Mouse (Mus musculus): ENCODE data around the gene Gja8. TPM values are rescaled to one million over a fixed set of nuclear protein-coding genes. Genes with fewer than 3 reads are reported as not detected.

Gene Gja8
- not detected in 2 replicates for polyA plus RNA-seq (2012; rRNA removed)

DNA sequence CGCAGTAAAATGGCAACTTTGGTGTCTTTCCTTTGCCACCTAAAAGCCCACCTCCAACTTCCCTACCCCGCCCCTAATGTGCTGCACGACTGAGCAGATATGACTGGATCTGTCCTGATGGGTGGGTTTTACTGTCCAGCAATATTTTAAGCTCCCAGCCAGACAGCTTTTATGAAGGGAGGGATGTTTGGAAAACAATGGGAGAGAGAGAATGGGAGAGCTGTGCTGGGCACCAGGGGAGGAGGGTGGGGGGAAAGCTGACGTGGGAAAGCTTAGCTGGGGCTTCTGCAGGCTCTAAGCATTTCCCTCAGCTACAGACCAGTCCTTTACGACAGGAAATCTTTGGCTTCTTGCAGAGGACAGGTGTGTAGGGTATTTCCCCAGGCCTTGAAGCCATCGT lies at the start of gene Gja8:
Gene Gja8, minus strand, starts transcription at position 101 of the 400 bp plus-strand sequence.
- WGBS, result 60% methylated on average over 6 of the region's 6 CpGs
- H3K27me3 ChIP-seq (ENCODE audit: control insufficient read depth, insufficient read depth, low read length), result no peaks in the 10 kb centered on the region
- no peaks in the 10 kb centered on the region for H3K36me3 ChIP-seq (ENCODE audit: control insufficient read depth, insufficient read depth, low read length)
- no peak within 1 kb of the TSS for H3K4me3 ChIP-seq (ENCODE audit: low read depth, low read length)
- TF ChIP-seq POLR2A (IDR thresholded peaks at IDR 0.05; ENCODE audit: low read depth, low read length), result no peak
- no peak for TF ChIP-seq CTCF (IDR thresholded peaks at IDR 0.05; ENCODE audit: extremely low read depth, insufficient read length, insufficient replicate concordance, low read depth, low read length)
- H3K27ac ChIP-seq (ENCODE audit: insufficient read depth, low read depth, low read length), result no peak within 1 kb of the TSS
- no peaks in the 10 kb centered on the region for H3K4me1 ChIP-seq (ENCODE audit: control insufficient read depth, insufficient read depth, insufficient read length, low read length)

DNA sequence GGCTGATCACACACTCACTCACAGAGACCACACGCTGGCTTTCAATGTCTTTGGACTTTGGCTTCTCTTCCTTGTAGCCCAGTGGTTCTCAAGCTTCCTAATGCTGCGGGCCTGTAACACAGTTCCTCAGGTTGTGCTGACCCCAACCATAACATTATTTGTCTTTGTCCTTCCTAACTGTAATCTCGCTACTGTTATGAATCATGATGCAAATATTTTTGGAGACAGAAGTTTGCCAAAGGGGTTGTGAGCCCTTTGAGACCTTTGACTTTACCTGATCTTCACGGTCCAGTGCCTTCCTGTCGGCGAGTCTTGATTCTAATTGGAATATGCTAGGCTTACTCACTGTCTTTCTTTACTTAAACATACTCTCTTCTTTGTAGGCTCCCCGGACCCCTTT lies 48.6 kb upstream of the Gja8 start:
- H3K27me3 ChIP-seq (ENCODE audit: control insufficient read depth, insufficient read depth, low read length), result no peaks in the 10 kb centered on the region
- H3K4me1 ChIP-seq (ENCODE audit: control insufficient read depth, insufficient read depth, insufficient read length, low read length), result no peaks in the 10 kb centered on the region
- H3K36me3 ChIP-seq (ENCODE audit: control insufficient read depth, insufficient read depth, low read length), result no peaks in the 10 kb centered on the region
- no peak overlapping the region for H3K27ac ChIP-seq (ENCODE audit: insufficient read depth, low read depth, low read length)
- no peak overlapping the region for H3K4me3 ChIP-seq (ENCODE audit: low read depth, low read length)
- TF ChIP-seq CTCF (IDR thresholded peaks at IDR 0.05; ENCODE audit: extremely low read depth, insufficient read length, insufficient replicate concordance, low read depth, low read length) (no peak), POLR2A (IDR thresholded peaks at IDR 0.05; ENCODE audit: low read depth, low read length) (no peak)
- WGBS, result 81% methylated on average over 7 of the region's 7 CpGs

DNA sequence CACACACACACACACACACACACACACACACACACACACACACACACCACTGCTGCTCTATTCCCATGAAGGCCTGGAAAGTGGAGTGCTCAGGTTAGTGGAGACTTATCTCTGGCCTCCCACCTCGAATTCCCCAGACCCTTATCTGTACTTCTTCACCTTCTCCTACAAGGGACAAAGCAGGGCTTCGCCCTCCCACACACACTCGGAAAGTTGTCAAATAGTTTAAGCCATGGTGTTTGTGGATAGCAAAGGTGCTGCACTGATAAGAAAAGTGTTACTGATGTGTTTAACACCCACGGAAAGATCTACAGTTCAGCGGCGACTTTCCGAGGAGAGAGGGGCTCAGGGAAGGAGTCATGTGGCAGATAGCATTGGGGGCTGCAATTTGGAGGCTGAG lies 45.2 kb upstream of the Gja8 start:
- Histone ChIP-seq H3K27ac (ENCODE audit: insufficient read depth, low read depth, low read length) (no peak overlapping the region), H3K4me3 (ENCODE audit: low read depth, low read length) (no peak overlapping the region), H3K4me1 (ENCODE audit: control insufficient read depth, insufficient read depth, insufficient read length, low read length) (no peaks in the 10 kb centered on the region), H3K27me3 (ENCODE audit: control insufficient read depth, insufficient read depth, low read length) (no peaks in the 10 kb centered on the region), H3K36me3 (ENCODE audit: control insufficient read depth, insufficient read depth, low read length) (no peaks in the 10 kb centered on the region)
- 34% methylated on average over 7 of the region's 7 CpGs for WGBS
- TF ChIP-seq POLR2A (IDR thresholded peaks at IDR 0.05; ENCODE audit: low read depth, low read length), result no peak
- no peak for TF ChIP-seq CTCF (IDR thresholded peaks at IDR 0.05; ENCODE audit: extremely low read depth, insufficient read length, insufficient replicate concordance, low read depth, low read length)

DNA sequence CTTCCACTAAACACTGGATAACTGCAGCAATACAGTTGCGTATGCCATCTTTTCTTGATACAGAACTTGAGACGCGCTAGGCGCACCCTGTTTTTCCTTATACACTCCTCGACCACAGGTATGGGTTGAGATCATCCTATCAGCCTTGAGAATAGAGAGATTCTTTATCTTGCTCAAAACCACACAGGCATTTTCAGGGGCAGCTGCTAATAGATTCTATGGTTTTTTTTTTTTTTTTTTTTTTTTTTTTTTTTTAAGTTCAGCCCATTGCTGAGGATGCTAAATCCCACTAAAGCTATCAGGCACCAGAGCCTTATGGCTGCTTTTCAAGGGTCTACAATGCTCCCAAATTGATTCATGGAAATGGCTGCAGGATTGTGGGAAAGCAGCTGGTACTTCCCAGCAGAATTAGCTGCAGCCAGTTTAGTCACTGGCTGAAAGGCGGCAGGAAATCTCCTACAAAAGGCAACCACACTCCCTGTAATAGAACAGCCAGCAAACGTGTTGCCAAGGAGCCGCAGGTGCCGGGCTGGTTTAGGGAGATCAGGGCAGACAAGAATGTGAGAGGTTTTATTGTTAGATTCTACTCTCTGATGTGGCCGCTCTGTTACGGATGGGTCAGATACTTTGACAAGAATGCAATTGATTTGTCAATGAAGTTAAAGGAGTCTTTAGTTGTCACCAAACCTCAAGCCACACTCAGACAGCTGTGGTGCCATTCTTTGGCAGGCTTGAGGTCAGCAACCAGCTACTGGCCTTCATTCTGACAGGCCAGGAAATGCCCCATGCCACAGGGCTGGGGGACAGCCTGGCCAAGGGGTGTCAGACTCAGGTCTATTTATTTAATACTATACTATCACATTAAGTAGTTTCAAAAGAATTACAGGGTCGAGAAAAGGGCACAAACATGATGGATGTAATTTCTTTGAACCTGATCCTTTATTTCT lies 37.5 kb upstream of the Gja8 start:
- 75% methylated on average over 12 of the region's 12 CpGs for WGBS
- Histone ChIP-seq H3K36me3 (ENCODE audit: control insufficient read depth, insufficient read depth, low read length) (no peaks in the 10 kb centered on the region), H3K4me3 (ENCODE audit: low read depth, low read length) (no peak overlapping the region), H3K4me1 (ENCODE audit: control insufficient read depth, insufficient read depth, insufficient read length, low read length) (no peaks in the 10 kb centered on the region), H3K27me3 (ENCODE audit: control insufficient read depth, insufficient read depth, low read length) (no peaks in the 10 kb centered on the region), H3K27ac (ENCODE audit: insufficient read depth, low read depth, low read length) (no peak overlapping the region)
- TF ChIP-seq CTCF (IDR thresholded peaks at IDR 0.05; ENCODE audit: extremely low read depth, insufficient read length, insufficient replicate concordance, low read depth, low read length) (no peak), POLR2A (IDR thresholded peaks at IDR 0.05; ENCODE audit: low read depth, low read length) (no peak)

DNA sequence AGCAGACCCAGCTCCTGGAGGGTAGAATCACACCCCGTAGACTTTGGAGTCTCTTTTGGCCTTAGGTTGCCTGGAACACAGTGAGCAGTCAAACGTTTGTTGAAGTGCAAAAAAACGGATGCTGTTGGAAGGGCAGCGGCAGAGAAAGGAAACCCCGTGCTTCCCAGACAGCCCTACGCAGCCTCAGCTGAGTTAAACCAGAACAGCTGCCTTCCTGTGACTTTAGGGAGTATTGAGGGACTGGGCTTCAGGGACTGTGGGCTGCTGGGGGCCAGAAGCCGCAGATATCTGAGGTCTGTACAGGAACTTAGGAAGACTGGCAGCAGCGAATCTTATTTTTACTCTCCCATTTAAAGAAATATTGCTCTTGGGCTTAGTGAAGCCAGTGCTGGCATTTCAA lies 34.8 kb upstream of the Gja8 start:
- no peaks in the 10 kb centered on the region for H3K27me3 ChIP-seq (ENCODE audit: control insufficient read depth, insufficient read depth, low read length)
- no peak overlapping the region for H3K4me3 ChIP-seq (ENCODE audit: low read depth, low read length)
- 49% methylated on average over 8 of the region's 8 CpGs for WGBS
- no peaks in the 10 kb centered on the region for H3K4me1 ChIP-seq (ENCODE audit: control insufficient read depth, insufficient read depth, insufficient read length, low read length)
- no peaks in the 10 kb centered on the region for H3K36me3 ChIP-seq (ENCODE audit: control insufficient read depth, insufficient read depth, low read length)
- no peak overlapping the region for H3K27ac ChIP-seq (ENCODE audit: insufficient read depth, low read depth, low read length)
- TF ChIP-seq POLR2A (IDR thresholded peaks at IDR 0.05; ENCODE audit: low read depth, low read length), result no peak

DNA sequence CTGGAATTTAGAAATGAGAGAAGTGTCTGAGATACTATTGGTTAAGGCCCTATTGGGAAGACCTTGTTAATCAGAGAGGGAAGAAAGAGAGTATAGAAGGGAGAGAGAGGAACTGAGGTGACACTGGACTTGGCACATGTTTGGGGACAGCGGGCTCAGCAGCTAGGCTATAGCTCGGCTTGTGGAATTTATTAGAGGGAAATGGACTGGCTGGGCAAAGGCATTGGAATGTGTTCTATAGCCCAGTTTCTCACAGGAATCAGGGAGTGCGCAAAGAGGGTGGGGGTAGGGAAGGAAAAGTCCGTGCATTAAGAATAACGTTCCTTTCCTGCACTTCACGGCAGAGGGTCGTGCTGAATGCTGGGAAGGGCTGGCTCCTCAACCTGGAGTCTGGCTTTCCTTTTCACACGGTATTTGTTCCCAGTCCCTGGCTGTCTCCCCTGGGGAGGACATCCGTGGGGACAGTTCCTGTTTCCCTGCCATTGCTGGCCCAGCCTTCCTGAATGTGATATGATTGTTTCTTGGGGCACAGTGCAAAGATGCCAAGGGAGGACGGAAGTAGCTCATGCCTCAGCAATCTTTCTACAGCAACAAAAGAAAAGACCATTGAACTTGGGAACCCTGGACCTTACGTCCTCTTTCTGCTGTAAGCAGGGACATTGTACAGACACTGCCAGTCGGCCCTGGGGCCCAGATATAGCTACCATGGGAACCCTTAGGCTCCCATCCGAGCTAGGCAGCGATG lies 27.8 kb upstream of the Gja8 start:
- Histone ChIP-seq H3K27me3 (ENCODE audit: control insufficient read depth, insufficient read depth, low read length) (no peaks in the 10 kb centered on the region), H3K4me3 (ENCODE audit: low read depth, low read length) (peak overlapping the region; percentile 23; the same call in 1 of the 2 replicates), H3K36me3 (ENCODE audit: control insufficient read depth, insufficient read depth, low read length) (no peaks in the 10 kb centered on the region), H3K27ac (ENCODE audit: insufficient read depth, low read depth, low read length) (no peak overlapping the region), H3K4me1 (ENCODE audit: control insufficient read depth, insufficient read depth, insufficient read length, low read length) (peaks cover 4% of the 10 kb centered on the region; the same call in 1 of the 2 replicates)
- WGBS, result 26% methylated on average over 14 of the region's 14 CpGs
- no peak for TF ChIP-seq POLR2A (IDR thresholded peaks at IDR 0.05; ENCODE audit: low read depth, low read length)
- no peak for TF ChIP-seq CTCF (IDR thresholded peaks at IDR 0.05; ENCODE audit: extremely low read depth, insufficient read length, insufficient replicate concordance, low read depth, low read length)

DNA sequence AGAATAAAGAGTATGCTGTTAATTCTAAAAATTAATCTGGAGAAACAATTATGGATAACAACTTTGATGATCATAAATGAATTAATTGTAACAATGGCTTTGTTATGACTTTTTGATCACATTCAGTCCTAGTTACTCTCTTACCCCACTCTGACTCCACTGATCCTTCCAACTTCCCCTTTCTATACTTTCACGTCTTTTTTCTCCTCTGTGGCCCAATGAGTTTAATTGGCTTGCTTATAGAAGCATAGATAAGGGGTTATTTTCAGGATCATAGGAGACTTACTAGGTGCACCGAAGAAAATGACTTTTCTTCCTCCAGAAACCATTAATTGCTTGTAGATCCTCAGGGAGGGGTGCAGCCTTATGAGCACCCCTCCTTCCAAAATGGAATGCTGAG lies 16.9 kb upstream of the Gja8 start:
- H3K4me1 ChIP-seq (ENCODE audit: control insufficient read depth, insufficient read depth, insufficient read length, low read length), result peaks cover 2% of the 10 kb centered on the region; the same call in 1 of the 2 replicates
- no peak for TF ChIP-seq POLR2A (IDR thresholded peaks at IDR 0.05; ENCODE audit: low read depth, low read length)
- no peak for TF ChIP-seq CTCF (IDR thresholded peaks at IDR 0.05; ENCODE audit: extremely low read depth, insufficient read length, insufficient replicate concordance, low read depth, low read length)
- 84% methylated on average over 2 of the region's 2 CpGs for WGBS
- no peak overlapping the region for H3K27ac ChIP-seq (ENCODE audit: insufficient read depth, low read depth, low read length)
- H3K36me3 ChIP-seq (ENCODE audit: control insufficient read depth, insufficient read depth, low read length), result no peaks in the 10 kb centered on the region
- no peak overlapping the region for H3K4me3 ChIP-seq (ENCODE audit: low read depth, low read length)
- H3K27me3 ChIP-seq (ENCODE audit: control insufficient read depth, insufficient read depth, low read length), result no peaks in the 10 kb centered on the region
